8 mouse cellular contexts compared by ENCODE assay signal in the genomic region with DNA sequence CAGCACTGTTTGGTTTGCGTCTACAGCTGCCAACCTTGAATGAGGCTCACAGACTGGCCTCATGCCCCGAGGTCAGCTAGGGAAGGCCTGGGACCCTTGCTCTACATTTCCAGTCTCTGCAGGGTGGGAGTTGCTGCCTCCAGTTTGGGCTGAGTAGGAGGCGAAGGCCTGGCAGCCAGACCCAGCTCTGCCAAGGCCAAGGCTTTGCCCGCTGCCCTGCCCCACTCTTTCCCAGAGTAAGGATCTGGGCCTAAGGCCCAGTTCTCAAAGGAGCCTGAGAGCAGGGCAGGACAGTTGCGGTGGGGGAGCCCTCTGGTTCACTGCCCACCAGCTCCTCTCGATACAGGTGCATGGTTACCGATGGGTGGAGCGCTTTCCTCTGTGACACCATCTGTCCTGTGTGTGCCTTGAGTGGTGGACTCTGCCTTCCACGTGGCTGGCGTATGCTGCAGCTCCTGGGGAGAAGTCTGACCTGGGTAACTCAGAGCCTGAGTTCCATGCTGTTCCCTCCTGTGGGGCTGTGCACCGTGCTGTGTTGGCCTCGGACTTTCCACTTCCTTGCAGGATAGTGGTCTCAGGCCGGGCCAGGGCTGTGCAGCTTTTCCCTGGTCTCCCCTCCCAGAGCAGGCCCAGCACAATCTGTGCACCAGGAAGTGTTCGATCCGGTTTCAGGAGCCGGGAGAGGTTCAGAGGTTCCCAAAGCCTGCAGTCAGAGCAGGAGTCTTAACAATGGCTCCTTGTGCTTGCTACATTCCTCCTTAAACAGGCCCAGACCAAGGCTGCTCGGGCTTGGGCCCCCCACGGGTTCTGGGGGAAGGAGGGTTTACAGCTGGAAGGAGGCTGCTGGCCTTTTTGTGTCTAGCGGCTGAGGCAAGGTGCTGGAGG.
DNase-seq lines count a peak whose midpoint lies in the region; ATAC-seq and TF ChIP-seq lines count a peak whose summit lies in the region.

No protein-coding gene starts in this region.

- H3K4me1 ChIP-seq in heart, adult 2 months (ENCODE audit: control insufficient read depth, insufficient read depth, low read length), result peaks cover 25% of the 10 kb centered on the region
- H3K4me1 ChIP-seq in hindbrain, embryonic 10.5 days (replicated peaks), result peaks cover 90% of the 10 kb centered on the region
- H3K4me1 ChIP-seq in limb, embryonic 12.5 days (replicated peaks), result peaks cover 84% of the 10 kb centered on the region
- peaks cover 14% of the 10 kb centered on the region for H3K4me1 ChIP-seq in testis, adult 2 months (ENCODE audit: control insufficient read depth, insufficient read depth, low read length)

- H3K4me3 ChIP-seq in heart, adult 2 months, result no peak overlapping the region
- H3K4me3 ChIP-seq in hindbrain, embryonic 10.5 days, result peak overlapping the region; percentile 18; the same call in 1 of the 2 replicates
- H3K4me3 ChIP-seq in limb, embryonic 12.5 days (replicated peaks), result no peak overlapping the region
- H3K4me3 ChIP-seq in testis, adult 2 months (ENCODE audit: control insufficient read depth, low read depth, low read length), result no peak overlapping the region

- H3K27ac ChIP-seq in heart, adult 2 months, result peak overlapping the region; percentile 78
- H3K27ac ChIP-seq in hindbrain, embryonic 10.5 days, result peak overlapping the region; percentile 77
- H3K27ac ChIP-seq in limb, embryonic 12.5 days, result peak overlapping the region; percentile 97
- peak overlapping the region; percentile 54 for H3K27ac ChIP-seq in testis, adult 2 months (ENCODE audit: control insufficient read depth, insufficient read depth, low read depth, low read length)

- intact Hi-C loops in heart, adult 2 months (cut with DNase I), result loop anchor here (2.0 kb wide), 1 partner anchor 28 kb away; no protein-coding TSS in a partner anchor

- peak; percentile 66; the same call in 1 of the 2 replicates for ATAC-seq in limb, embryonic 12.5 days (ENCODE audit: insufficient number of reproducible peaks, insufficient read depth, low FRiP score, low TSS enrichment, low read depth)

- no peaks in the 10 kb centered on the region for H3K9me3 ChIP-seq in hindbrain, embryonic 10.5 days
- no peaks in the 10 kb centered on the region for H3K9me3 ChIP-seq in limb, embryonic 12.5 days

- no peaks in the 10 kb centered on the region for H3K27me3 ChIP-seq in heart, adult 2 months (ENCODE audit: control insufficient read depth, insufficient read depth, low read length)
- no peaks in the 10 kb centered on the region for H3K27me3 ChIP-seq in hindbrain, embryonic 10.5 days (ENCODE audit: insufficient read depth, poor library complexity, severe bottlenecking)
- no peaks in the 10 kb centered on the region for H3K27me3 ChIP-seq in limb, embryonic 12.5 days
- H3K27me3 ChIP-seq in testis, adult 2 months (ENCODE audit: control insufficient read depth, insufficient read depth, low read length), result no peaks in the 10 kb centered on the region

- WGBS in heart, adult 2 months, result 49% methylated on average over 19 of the region's 19 CpGs
- 34% methylated on average over 19 of the region's 19 CpGs for WGBS in hindbrain, embryonic 10.5 days
- 43% methylated on average over 19 of the region's 19 CpGs for WGBS in limb, embryonic 12.5 days

- no peak for TF ChIP-seq POLR2A in heart, adult 2 months (IDR thresholded peaks at IDR 0.05; ENCODE audit: insufficient read depth, low read depth, low read length)
- TF ChIP-seq POLR2A in testis, adult 2 months (IDR thresholded peaks at IDR 0.05; ENCODE audit: control insufficient read depth, low read depth, low read length), result no peak

- H3K4me2 ChIP-seq in limb, embryonic 12.5 days, result peak overlapping the region; percentile 17

- H3K36me3 ChIP-seq in heart, adult 2 months (ENCODE audit: control insufficient read depth, insufficient read depth, low read length), result no peaks in the 10 kb centered on the region
- H3K36me3 ChIP-seq in hindbrain, embryonic 10.5 days, result peaks cover 41% of the 10 kb centered on the region
- H3K36me3 ChIP-seq in limb, embryonic 12.5 days, result peaks cover 40% of the 10 kb centered on the region
- no peaks in the 10 kb centered on the region for H3K36me3 ChIP-seq in testis, adult 2 months (ENCODE audit: control insufficient read depth, insufficient read depth, low read length)

- 0 out of 2 replicates have a peak overlapping the region, but pooled peaks have one; percentile 2 for H3K9ac ChIP-seq in heart, adult 2 months (ENCODE audit: low read depth, low read length)
- H3K9ac ChIP-seq in limb, embryonic 12.5 days (replicated peaks), result peak overlapping the region; percentile 45; the same call in 1 of the 2 replicates

- no peak for TF ChIP-seq CTCF in heart, adult 2 months (IDR thresholded peaks at IDR 0.05)
- TF ChIP-seq CTCF in testis, adult 2 months (IDR thresholded peaks at IDR 0.05; ENCODE audit: control insufficient read depth, insufficient read depth, insufficient replicate concordance, low read depth, low read length), result no peak

- no peak for TF ChIP-seq EP300 in heart, adult 2 months (IDR thresholded peaks at IDR 0.05; ENCODE audit: insufficient read depth, low read depth, low read length)

- H3K79me2 ChIP-seq in heart, adult 2 months (replicated peaks; ENCODE audit: control insufficient read depth, insufficient read depth, low read length), result no peaks in the 10 kb centered on the region; the same call in 1 of the 2 replicates

- DNase-seq in heart, adult 2 months, result peak in 1 of 2 experiments; percentile 42
- no peak for DNase-seq in heart, adult 18-20 months
- DNase-seq in cerebellum, postnatal 10 days, result peak; percentile 68 to 79
- DNase-seq in hindbrain, embryonic 10.5 days (ENCODE audit: low spot score), result peak; percentile 74
- DNase-seq in frontal cortex, postnatal 10 days (ENCODE audit: low spot score in 2 of 2), result no peak
- DNase-seq in left cerebral cortex, adult 11 months (ENCODE audit: low spot score), result no peak

Comparison
In these comparisons a context has a peak if more than half of its experiments do, and no peak if none do; other contexts are left out.
1. DNase-seq: peak in cerebellum, postnatal 10 days (2 of 2) and hindbrain, embryonic 10.5 days (single experiment); none in heart, adult 18-20 months (0 of 2), frontal cortex, postnatal 10 days (0 of 2) and left cerebral cortex, adult 11 months (single experiment).
2. Peak in every context shown above with its lines, with median percentiles within 50 percentile points of each other: H3K27ac ChIP-seq.